Mouse (Mus musculus) lung, postnatal 0 days (tissue): Measurements from ENCODE around the gene Tbc1d13. TPM values are rescaled to one million over a fixed set of nuclear protein-coding genes. Genes with fewer than 3 reads are reported as not detected.
"Not testable (repeated sequence)": the region's sequence is repeated elsewhere in the genome, so short reads cannot be mapped to it uniquely, and the experiment has no call there.

Experiments
- ATAC-seq: fragments of 200-750 bp; cut with Nextera tagmentation; 2 replicates; pipeline ENCODE4 v1.8.0; 2017; ENCODE audit warnings: moderate library complexity
- DNase-seq: peaks from one replicate; pipeline ENCODE4 v3.0.0-alpha.2; 2016; ENCODE audit warnings: low spot score
- H3K27ac ChIP-seq: fragments of 300-500 bp; sonication (generic); 2 replicates; pipeline ENCODE4 v1.5.1; 2014; ENCODE audit warnings: antibody characterized with exemption, mild to moderate bottlenecking, low read length, mixed read lengths
- H3K27me3 ChIP-seq: fragments of 300-500 bp; sonication (generic); replicated peaks from 2 replicates; pipeline ENCODE4 v1.6.1; 2014; ENCODE audit warnings: low read length, mixed read lengths; ENCODE audit not compliant: insufficient read depth
- H3K36me3 ChIP-seq: fragments of 300-500 bp; sonication (generic); 2 replicates; pipeline ENCODE4 v1.6.1; 2014; ENCODE audit warnings: low read length, mixed read lengths; ENCODE audit not compliant: insufficient read depth
- H3K4me1 ChIP-seq: fragments of 300-500 bp; sonication (generic); 2 replicates; pipeline ENCODE4 v1.6.1; 2014; ENCODE audit warnings: antibody characterized with exemption, low read depth, low read length, mixed read lengths; ENCODE audit not compliant: insufficient read depth
- H3K4me2 ChIP-seq: fragments of 300-500 bp; sonication (generic); replicated peaks from 2 replicates; pipeline ENCODE4 v1.6.1; 2014; ENCODE audit warnings: low read depth, mild to moderate bottlenecking, low read length, moderate library complexity, mixed read lengths
- H3K4me3 ChIP-seq: fragments of 300-500 bp; sonication (generic); 2 replicates; pipeline ENCODE4 v1.5.1; 2014; ENCODE audit warnings: low read depth, low read length
- H3K9ac ChIP-seq: fragments of 300-500 bp; sonication (generic); replicated peaks from 2 replicates; pipeline ENCODE4 v1.6.1; 2014; ENCODE audit warnings: low read depth, mild to moderate bottlenecking
- H3K9me3 ChIP-seq: fragments of 300-500 bp; sonication (generic); 2 replicates; pipeline ENCODE4 v1.6.1; 2016; ENCODE audit warnings: low read length, mixed read lengths
- CTCF ChIP-seq: IDR thresholded peaks from 2 replicates; pipeline ENCODE4 v1.5.1; 2016; ENCODE audit warnings: antibody characterized with exemption, mild to moderate bottlenecking
- EP300 ChIP-seq: IDR thresholded peaks from 2 replicates; pipeline ENCODE4 v1.6.1; 2016; ENCODE audit warnings: antibody characterized with exemption, mild to moderate bottlenecking, control low read depth
- WGBS: fragments of 180-500 bp; shearing (Covaris S2); extraction: QIAGEN DNeasy Blood & Tissue Kit; methylation state at CpG from one replicate; pipeline ENCODE4 v1.1.7; 2014; 5-methylcytosine and 5-hydroxymethylcytosine counted together
- polyA plus RNA-seq: library from polyadenylated mRNA; unstranded; fragments of >200 nt; fragmentation: Nextera tagmentation; extraction: Ambion mirVana; gene quantifications from 2 replicates; pipeline ENCODE4 v1.2.1, GENCODE M21; 2015

Tbc1d13 gene
- polyA plus RNA-seq, 1 experiment from 2014 or later, result 4.5 TPM

DNA sequence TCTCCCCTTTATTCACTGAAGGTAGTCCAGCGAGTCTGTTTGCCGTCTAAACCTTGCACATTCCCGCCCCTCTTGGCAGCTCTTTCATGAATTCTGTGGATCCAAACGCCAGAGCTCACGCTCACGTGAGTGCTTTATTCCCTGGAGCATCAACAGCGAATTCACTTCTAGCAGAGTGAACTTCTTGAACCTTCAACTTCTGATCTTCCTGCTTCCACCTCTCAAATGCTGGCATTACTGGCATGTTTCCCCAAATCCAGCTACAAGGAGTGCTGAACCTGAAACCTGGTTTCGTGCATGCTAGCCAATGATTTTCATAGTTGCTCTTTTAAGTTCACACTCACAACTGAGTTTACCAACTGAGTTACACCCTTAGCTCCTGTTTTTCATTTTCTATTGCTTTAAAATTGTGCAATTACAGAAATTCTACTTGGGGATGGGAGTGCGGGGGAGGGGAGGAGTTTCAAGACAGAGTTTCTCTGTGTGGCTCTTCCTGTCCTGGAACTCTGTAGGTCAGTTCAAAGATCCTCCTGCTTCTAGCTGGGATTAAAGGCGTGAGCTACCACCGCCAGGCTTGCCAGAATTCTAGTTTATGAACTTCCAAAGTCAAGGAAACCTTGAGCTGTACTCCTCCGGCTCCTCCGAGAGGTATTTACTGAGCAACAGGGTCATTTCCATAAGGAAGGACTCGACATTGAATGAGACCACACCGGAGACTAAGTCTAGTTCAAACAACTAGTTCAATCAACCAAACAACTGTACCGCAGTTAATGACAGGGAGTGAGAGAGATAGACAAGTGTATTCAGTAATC, 539 bp upstream of the Tbc1d13 start:
- H3K4me3 ChIP-seq, result peak overlapping the region; percentile 77
- peaks cover 6% of the 10 kb centered on the region; the same call in 1 of the 2 replicates for H3K36me3 ChIP-seq
- H3K4me2 ChIP-seq, result peak overlapping the region; percentile 90
- peak; percentile 55 for ATAC-seq
- H3K27me3 ChIP-seq, result no peaks in the 10 kb centered on the region
- peak overlapping the region; percentile 84 for H3K27ac ChIP-seq
- DNase-seq, result peak; percentile 92
- TF ChIP-seq CTCF (no peak), EP300 (no peak)
- 0 out of 2 replicates have a peak overlapping the region, but pooled peaks have one; percentile 27 for H3K9ac ChIP-seq
- WGBS, result 12% methylated on average over 16 of the region's 16 CpGs
- H3K4me1 ChIP-seq, result peaks cover 19% of the 10 kb centered on the region; the same call in 1 of the 2 replicates
- no peaks in the 10 kb centered on the region for H3K9me3 ChIP-seq

GRCm38 (mm10) chr2:30134378-30134711, 799 bp downstream of the Tbc1d13 start:
- no peak for DNase-seq
- Histone ChIP-seq H3K4me3 (peak overlapping the region; percentile 77), H3K27me3 (no peaks in the 10 kb centered on the region), H3K9me3 (no peaks in the 10 kb centered on the region), H3K9ac (peak overlapping the region; percentile 64), H3K27ac (peak overlapping the region; percentile 84), H3K4me1 (peaks cover 19% of the 10 kb centered on the region; the same call in 1 of the 2 replicates), H3K36me3 (peaks cover 6% of the 10 kb centered on the region; the same call in 1 of the 2 replicates), H3K4me2 (peak overlapping the region; percentile 90)
- WGBS, result 4% methylated on average over 6 of the region's 6 CpGs
- ATAC-seq, result no peak
- no peak for TF ChIP-seq EP300
- TF ChIP-seq CTCF, result no peak

DNA sequence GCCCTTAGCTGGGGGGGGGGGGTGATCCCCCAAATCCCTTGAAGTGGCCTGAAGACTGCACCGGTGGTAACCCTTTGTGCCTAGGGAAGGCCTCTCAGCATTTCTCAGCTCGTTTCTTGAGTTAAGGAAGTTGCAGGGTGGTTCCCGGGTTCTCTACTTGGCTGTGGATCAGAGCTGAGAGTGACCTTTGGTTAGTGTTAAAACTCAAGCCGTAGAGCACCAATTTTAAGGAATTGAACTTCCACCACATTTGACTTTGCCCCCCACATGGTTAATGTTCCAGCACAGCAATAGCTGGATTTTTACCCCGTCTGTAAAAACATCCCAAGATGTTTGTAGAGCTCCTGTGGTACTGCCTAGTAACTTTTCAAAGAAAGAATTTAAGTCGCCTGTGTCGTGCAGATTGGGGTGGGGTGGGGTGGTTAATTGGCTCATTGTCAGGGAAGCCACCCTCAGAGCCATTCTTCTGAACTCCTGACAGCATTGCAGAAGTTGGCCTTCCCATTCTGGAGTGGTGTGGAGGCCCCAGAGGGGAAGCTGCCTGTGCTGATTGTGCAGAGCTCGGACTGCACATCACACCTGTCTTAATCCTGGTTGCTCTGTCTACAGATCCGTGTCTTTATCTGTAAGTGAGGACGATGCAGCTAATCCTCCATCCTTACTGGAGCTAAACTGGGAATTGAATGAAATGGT, 1.5 kb downstream of the Tbc1d13 start:
- Histone ChIP-seq H3K9me3 (no peaks in the 10 kb centered on the region), H3K4me1 (peaks cover 19% of the 10 kb centered on the region; the same call in 1 of the 2 replicates), H3K27ac (0 out of 2 replicates have a peak overlapping the region, but pooled peaks have one; percentile 84), H3K9ac (peak overlapping the region; percentile 64; the same call in 1 of the 2 replicates), H3K36me3 (peaks cover 6% of the 10 kb centered on the region; the same call in 1 of the 2 replicates), H3K4me2 (peak overlapping the region; percentile 90), H3K27me3 (no peaks in the 10 kb centered on the region), H3K4me3 (peak overlapping the region; percentile 77)
- no peak for DNase-seq
- WGBS, result 43% methylated on average over 10 of the region's 10 CpGs
- ATAC-seq, result no peak
- TF ChIP-seq EP300, result no peak
- no peak for TF ChIP-seq CTCF

GRCm38 (mm10) chr2:30136458-30136857, 2.9 kb downstream of the Tbc1d13 start:
- no peak overlapping the region for H3K4me3 ChIP-seq
- no peak for TF ChIP-seq EP300
- TF ChIP-seq CTCF, result no peak
- no peaks in the 10 kb centered on the region for H3K9me3 ChIP-seq
- H3K27ac ChIP-seq, result no peak overlapping the region
- H3K4me1 ChIP-seq, result peaks cover 19% of the 10 kb centered on the region; the same call in 1 of the 2 replicates
- H3K4me2 ChIP-seq, result no peak overlapping the region
- H3K27me3 ChIP-seq, result no peaks in the 10 kb centered on the region
- DNase-seq, result no peak
- 91% methylated on average over 10 of the region's 10 CpGs for WGBS
- H3K9ac ChIP-seq, result no peak overlapping the region
- H3K36me3 ChIP-seq, result peaks cover 12% of the 10 kb centered on the region; the same call in 1 of the 2 replicates
- no peak for ATAC-seq

DNA sequence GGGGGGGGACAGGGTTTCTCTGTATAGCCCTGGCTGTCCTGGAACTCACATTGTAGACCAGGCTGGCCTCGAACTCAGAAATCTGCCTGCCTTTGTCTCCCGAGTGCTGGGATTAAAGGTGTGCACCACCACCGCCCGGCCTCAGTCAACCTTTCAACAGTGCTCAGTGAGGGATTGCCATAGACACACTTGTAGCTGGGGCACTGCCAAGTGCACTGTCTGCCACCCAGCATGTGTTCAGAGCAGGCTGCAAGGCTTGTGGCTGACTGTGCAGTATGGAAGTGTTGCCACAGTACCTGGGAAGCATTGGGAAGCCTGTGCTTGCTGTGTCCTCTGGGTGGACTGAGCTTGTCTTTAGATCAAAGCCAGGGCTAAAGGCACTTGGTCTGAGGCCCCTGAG, 6.5 kb downstream of the Tbc1d13 start:
- WGBS, result 87% methylated on average over 4 of the region's 4 CpGs
- not testable (repeated sequence) for ATAC-seq, H3K9me3 ChIP-seq, H3K4me1 ChIP-seq, H3K4me3 ChIP-seq, DNase-seq, H3K27ac ChIP-seq, H3K27me3 ChIP-seq, H3K4me2 ChIP-seq, H3K9ac ChIP-seq
- peaks cover 42% of the 10 kb centered on the region; the same call in 1 of the 2 replicates for H3K36me3 ChIP-seq

GRCm38 (mm10) chr2:30144436-30144835, 10.9 kb downstream of the Tbc1d13 start:
- Histone ChIP-seq H3K9me3 (no peaks in the 10 kb centered on the region), H3K27me3 (no peaks in the 10 kb centered on the region), H3K4me1 (no peaks in the 10 kb centered on the region), H3K4me3 (no peak overlapping the region), H3K27ac (no peak overlapping the region), H3K36me3 (peaks cover 59% of the 10 kb centered on the region), H3K9ac (no peak overlapping the region), H3K4me2 (no peak overlapping the region)
- WGBS, result 98% methylated on average over 4 of the region's 4 CpGs
- no peak for ATAC-seq
- TF ChIP-seq CTCF, result no peak
- TF ChIP-seq EP300, result no peak
- DNase-seq, result no peak
